Mouse (Mus musculus) R1 (cell line): Measurements from ENCODE around the gene Tcl1b3.

Source experiments
- DNase-seq: peaks from one replicate; pipeline ENCODE4 v3.0.0-alpha.2; 2018; ENCODE audit warnings: low read depth, low spot score

Gene Tcl1b3

DNA sequence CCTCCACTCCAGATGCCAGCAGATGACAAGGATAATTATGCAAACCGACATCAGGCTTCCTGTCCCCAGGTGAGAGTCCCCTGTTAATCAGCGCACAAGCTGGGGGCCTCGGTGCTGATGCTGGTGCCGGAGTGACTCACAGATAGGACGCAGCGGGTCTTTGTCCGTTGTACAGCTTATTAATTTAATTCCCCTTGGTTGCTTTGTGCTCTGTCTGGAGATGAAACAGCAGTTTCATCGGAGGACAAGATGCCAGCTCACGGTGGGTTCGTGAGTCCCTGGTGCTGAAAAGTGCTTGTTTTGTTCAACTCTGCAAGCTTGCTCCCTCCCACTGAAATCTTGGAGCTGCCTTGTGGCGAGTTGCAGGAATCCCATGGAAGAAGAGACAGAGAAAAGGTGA, 43.5 kb downstream of the Tcl1b3 start:
- DNase-seq, result peak; percentile 17

DNA sequence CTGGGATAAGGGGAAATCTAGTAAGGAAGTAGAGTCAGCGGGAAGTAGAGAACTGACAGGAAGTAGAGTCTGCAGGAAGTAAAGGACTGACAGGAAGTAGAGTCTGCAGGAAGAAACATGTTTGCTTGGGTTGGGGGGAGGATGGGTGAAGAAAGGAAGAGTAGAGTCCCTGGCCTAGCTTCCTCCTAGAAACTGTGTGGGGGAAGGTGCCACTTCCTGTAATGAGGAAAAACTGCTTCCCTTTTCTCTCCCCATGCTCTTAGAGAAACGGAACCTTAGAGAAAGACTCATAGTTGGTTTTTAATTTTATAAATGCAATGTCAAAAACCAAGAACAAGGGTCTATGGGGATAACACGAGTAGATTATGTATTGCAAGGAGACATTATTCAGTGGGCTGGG, 44.2 kb downstream of the Tcl1b3 start:
- DNase-seq, result no peak

DNA sequence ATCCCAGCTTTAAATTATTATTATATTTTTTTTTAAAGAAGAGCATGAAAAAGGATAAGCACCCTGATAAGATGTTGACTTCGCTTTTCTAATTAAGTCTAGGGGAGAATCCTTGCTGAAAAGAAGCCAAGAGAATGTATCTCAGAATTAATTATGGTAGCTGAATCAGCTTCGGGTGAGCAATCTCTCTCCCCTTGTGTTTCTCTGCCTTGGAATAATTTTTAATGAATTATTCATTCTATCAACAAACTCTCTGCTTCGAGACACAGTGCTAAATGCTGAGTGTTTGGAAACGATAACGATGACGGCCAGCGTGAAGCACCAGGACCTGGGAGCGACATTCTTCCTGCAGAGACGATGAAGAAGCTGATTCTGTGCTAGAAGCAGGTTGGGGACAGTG, 48.2 kb downstream of the Tcl1b3 start:
- no peak for DNase-seq
